Mouse (Mus musculus) kidney, adult 2 months (tissue): ENCODE measurements around the gene Ltbp3.

Experiments used
- CTCF ChIP-seq: fragments of 200-500 bp; conservative IDR thresholded peaks from 2 replicates; pipeline ENCODE4 v1.5.1; 2011; ENCODE audit warnings: low read depth, mild to moderate bottlenecking, control low read depth, low read length, moderate library complexity, mixed read lengths; ENCODE audit not compliant: insufficient read depth, insufficient read length
- POLR2A ChIP-seq: fragments of 200-500 bp; IDR thresholded peaks from one replicate; pipeline ENCODE4 v1.6.1; 2011; ENCODE audit warnings: low read depth, low read length, control low read depth

GRCm38 (mm10) chr19:5725767-5726515 lies 14.8 kb upstream of the Ltbp3 start, which contains the start of gene Ehbp1l1:
- TF ChIP-seq POLR2A (no peak), CTCF (no peak)
